Mouse (Mus musculus): ENCODE data around the gene 1700011L22Rik.

The 1700011L22Rik gene

DNA sequence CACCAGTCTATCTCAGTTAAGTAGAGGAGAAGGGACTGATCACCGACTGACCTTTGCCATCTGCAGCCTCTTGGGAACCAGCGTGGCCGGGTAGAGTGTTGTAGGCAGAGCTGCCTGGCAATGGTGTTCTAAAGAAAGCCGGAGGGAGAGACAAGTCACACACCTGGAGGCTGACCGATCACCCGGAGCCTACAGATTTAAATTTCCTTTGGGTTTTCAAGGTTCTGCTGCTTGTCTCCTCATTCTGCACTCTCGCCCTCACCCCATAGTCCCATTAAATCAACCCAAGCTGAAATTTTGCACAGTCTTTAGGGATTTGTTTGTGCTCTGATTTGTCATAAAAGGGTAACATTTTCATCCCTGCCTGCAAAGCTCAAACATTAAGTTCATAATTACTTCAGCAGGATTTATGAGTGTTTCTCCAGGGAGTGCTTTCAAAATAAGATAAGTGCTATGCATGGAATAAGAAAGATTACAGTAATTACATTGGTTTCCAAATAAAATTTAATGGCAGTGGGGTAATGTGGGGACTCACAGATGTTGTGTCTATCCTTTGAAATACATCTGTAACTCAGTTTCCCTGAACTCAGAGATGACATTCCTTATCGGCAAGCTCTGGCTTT is 19.0 kb downstream of the 1700011L22Rik start:
- DNase-seq = no peak

DNA sequence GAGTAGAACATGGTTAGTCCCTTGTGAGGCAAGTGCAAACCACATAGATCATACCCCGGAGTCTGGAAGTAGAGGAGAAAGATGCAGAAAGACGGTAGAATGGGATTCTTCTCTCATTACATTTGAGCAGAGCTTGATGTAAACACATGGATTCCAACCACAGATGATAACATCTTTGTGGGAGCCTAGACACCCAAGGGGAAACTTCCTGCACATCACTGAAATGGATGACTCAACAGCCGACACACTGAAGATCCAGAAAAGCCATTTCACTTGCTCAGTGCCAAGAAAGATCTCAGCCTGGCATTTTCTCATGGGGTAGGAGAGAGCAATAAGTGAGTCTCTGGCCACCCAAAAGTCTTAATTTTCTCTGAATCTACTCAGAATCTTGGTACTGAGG is 20.5 kb downstream of the 1700011L22Rik start:
- no peak for DNase-seq

DNA sequence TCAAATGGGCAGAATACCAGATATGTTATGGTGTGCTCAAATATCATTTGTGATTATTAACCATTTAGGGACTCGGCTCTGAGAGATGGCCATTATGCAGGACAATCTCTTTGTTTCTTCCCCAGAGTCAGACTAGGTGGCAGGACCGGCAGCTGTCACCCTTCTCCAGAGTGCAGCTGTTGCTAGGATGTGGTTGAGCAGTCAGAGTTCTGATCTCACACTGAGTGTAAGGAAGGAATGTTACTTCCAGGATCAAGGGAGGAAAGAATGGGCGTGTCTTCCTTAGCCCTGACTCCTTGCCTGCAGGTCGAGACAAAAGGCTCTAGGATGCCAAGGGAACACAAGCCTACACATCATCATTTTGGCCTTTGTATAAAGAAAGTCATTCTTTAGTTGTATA is 21.2 kb downstream of the 1700011L22Rik start:
- no peak for DNase-seq

DNA sequence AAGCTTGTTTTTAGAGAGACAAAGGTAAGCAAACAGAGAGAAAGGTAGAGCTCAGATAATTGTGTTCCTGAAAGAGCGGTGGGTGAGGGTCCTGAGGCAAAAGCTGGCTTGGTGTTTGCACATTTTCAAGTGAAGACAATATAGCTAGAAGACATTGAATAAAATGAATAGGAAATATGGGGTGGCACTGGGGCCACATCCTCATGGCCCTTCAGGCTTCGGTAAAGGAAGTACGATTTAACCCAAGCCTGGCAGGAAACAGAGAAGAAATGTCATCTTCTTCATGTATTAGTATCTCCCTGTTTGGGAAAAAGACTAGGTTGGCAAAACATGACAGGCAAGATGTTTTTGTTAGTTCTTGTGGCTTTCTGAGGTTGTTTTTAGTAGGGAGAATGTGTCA is 22.3 kb downstream of the 1700011L22Rik start:
- no peak for DNase-seq

DNA sequence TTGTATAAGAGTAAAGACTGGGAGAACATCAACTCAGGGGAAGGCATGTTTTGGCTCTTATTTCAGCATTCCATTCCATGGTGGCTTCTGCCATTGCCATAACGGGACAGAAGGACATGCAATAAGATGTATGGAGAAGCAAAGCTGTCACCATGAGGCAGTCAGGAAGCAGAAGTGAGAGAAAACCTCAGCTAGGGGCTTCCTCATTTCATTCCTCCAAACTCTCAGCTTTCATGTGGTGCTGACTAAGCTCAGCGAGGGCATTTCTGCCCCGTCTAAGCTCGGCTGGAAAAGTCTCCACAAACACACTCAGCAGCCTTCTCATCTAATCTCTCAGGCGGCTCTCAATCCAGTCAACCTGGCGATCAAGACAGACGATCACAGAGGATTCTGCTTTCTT is 22.8 kb downstream of the 1700011L22Rik start:
- no peak for DNase-seq

DNA sequence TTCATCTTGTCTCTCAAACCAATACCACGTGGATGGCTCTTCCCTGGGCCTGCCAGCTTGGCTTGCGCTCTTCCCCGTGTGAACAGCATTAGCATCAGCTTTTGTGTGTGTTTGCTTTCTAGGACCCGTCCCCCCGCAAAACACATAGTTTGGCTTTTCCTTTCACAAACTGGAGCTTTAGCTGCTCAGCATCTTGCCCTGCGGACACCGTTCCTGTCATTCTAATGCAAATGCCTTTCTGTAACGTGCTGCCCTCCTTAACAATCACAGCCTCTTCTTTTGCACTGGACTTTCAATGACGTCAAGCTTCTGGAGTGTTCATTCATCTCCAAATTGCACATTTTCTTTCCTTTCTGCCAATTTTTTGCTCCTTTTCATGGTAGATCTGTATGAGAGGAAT is 24.0 kb downstream of the 1700011L22Rik start:
- DNase-seq = no peak

DNA sequence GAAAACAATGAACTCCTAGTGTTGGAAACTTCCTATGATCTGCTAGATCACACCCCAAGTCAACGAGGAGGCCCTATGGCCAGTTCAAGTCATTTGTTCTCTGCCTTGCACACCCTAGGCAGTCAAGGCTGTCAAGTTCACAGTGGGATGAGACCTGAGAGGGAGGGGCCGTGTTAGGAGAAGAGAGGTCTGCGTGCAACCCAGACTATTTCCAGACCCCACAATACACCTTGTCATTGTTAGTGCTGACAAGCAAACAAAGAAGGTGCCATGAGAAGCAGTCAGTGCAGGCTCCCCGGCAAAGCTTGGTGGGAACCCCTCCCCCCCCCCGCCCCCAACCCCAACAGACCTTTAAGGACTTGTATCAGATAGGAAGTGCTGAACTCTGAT is 25.6 kb downstream of the 1700011L22Rik start:
- no peak for DNase-seq

DNA sequence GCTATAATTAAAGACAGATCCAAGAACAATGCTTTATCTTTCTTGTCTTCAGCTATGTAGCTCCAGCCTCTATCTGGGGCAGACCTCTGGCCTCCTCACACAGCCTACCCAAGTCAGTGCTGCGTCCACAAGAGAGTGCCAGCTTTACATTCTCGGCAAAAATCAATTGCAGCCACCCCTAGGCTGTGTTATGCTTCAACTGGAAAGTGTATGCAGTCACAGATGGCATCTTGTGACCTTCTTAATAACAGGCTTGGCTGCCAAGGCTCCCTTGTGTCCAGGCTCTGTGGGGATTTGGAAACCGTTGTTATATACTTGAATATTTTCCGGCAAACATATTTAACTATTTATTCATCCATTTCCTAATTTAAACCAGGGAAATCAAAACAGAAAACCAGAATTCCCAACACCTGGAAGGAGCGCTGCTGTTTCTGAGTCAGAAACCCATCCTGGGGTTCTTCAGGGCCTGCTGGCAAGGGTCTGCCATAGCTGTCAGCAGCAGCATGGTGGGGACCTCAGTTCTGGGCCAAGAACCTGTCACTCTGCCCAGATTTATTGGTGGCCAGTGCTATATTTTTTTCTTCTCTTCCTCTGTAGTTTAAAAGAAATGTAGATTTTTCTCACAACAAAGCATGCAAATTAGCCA is 26.1 kb downstream of the 1700011L22Rik start:
- DNase-seq = no peak

DNA sequence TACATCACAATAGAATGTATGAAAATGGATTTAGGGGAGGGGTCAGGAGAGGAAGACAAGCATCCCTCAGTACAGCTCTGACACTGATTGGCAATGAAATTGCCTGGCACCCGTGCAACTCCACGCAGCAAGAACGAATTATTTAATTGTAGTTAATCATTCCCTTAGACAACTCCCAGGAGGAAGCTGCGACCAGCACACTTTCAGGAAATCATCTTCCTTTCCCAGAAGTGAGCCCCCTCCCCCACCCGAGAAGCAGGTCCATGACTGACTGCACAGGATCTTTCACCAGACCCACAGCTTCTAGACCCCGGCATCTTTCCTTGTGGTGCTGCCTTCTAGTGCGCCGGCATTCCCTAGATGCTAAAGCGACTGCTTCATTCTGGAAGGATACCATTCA is 36.7 kb downstream of the 1700011L22Rik start:
- DNase-seq = no peak

DNA sequence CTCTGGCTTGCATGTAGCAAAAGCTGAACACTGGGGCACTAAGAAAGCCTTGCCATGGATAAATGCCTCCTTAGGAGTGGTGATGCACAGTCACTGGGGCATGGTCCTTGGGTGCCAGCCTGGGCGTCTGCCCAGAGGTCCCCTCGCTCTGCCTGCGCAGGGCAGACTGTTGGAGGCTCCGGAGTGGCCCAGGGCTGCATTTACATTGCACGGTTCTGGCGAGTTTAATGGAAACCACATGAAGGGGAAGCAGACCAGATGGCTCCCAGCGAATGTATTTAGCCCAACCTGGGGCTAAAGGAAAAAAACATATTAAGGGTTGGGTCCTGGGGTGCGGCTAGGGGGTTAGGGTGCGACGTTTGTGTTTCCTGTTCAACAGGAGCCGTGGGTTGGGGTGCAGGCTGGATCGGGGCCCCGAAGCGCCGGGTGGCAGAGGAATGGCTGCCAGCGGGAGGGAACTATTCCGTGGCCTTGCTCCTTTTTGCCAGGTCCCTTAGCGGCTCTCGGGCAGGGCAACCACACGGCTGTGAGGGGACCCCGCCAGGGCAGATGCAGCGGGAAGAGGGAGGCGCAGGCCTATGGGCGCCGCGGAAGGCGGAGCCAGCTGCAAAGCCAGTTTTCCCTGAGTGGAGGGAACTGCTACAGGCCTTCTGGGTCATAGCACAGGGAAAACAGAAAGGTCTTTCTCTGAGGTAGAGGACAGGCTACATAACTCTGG is 38.6 kb downstream of the 1700011L22Rik start:
- peak; percentile 12 to 55 for DNase-seq

DNA sequence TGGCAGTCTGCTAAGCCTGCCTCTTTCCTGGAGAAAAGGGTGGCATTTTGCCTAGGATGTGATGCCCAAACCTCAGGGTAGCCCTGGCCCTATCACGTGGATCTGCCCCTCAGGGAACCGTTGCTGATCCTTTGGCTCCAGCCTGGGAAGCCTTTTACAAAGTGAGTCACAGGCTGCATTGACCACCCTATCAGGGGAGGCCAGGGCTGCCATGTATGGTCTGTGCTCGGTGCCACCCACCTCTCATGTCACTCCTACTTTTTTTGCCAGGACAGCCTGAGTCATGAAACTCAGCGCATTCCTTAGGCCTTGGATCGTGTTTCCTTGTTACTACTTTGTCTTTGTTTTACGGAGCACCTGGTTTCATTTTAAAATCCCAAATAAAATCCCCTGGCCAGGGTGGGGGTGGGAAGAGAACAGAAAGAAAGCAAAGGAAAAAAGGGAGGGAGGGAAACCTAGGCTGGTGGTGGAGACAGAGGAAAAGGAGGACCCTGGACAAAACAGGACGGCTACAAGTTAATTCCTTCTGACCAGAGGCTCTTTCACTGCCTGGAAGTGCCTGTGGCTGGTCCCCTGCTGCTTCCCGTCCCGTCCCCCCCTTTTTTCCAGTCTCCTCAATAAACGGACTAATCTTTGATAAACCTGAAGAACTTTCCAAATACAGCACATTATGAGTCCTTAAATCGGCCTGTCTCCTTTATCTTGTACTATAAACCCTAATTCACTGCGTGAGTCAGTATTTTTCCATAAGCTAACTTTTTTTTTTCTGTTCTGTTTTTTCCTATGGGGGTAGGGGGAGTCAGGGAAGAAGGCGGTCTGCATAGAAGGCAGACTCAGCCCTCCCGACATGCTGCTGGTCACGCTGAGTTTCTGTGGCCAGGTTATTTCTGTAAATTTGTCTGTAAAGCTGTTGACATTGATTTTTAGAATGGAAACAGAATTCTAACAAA is 39.4 kb downstream of the 1700011L22Rik start:
- DNase-seq = peak; percentile 8 to 48

DNA sequence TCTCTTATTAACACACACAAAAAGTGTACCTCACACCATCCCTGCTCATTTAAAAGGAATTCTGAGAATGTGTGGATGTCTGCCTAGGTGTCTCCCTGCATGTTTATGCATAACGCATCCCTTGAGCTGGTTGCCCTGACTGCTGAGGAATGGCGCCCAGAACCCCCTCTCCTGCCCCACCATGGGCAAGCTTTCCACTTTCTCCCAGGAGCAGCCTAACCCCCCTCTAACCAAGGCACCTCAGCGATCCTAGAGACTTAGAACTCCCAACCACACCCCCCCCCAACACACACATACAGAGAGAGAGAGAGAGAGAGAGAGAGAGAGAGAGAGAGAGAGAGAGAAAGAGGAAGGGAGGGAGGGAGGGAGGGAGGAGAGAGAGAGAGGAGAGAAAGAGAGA is 40.2 kb downstream of the 1700011L22Rik start:
- no peak for DNase-seq

DNA sequence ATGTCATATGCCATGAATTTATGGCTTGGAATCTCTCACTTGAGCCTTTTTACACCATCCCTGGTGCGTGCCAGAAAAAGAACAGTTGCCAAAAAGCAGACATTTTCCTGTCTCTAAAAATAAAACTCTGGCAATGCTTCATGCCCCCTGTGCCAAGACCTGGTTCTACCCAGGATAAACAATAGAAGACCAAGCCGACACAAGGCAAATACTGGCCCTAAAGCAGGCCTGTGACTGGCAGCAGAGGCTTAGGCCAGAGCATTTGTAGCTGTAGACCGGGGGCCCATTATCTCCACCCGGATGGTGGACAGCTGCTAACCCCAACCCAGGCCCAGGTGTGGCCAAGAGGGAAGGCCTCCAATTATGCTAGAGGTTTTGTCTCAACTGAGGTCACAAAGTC is 41.5 kb downstream of the 1700011L22Rik start:
- peak in 1 of 2 experiments; percentile 43 for DNase-seq

DNA sequence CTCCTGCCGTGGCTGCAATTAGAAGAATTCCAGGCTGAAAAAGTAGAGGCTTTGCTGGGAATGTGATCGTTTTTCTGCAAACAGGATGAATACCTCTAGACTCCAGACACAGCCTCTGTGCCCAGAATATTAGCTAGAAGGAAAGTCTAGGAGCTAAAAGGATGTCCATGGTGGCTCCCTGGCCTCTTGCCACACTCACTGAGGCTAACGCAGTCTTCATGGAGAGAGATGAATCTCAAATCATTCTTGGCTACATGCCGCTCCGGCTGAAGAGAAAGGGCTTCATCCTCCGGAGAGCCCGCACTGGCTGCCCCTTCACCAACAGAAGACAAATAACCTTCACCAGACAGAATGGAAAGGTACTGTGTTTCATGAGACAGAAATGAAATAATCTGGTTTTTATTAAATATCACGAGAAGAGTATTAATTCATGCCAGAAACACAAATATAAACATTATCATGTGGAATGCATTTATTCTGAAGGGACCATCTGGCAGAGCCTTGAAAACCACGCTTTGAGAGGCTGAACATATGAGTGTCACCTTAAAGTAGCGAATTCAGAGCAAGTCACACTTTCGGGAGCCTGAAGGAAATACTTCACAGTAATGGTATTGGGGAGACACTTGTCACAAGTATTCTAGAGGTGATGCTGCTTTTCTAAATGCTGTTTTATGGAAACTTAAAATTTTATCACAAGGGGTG is 46.8 kb downstream of the 1700011L22Rik start:
- DNase-seq = peak in 1 of 2 experiments; percentile 12

DNA sequence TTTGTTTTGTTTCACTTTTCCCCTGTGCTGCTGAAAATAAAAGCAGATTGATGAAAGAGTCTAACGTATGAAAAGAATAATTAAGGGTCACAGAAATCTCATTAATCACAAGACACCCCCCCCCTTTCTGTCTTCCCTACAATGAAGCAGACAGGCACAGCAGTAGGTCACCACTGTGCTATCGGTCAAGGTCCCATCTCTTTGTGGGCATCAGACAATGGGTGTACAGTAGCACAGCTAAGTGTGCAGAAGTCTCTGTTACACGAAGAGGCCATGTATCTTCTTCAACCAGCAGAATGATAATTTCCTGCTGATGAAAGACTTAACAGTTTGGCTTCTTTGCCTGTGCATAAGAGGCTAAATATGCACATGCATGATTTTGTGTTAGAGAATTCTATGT is 49.7 kb downstream of the 1700011L22Rik start:
- DNase-seq = no peak

DNA sequence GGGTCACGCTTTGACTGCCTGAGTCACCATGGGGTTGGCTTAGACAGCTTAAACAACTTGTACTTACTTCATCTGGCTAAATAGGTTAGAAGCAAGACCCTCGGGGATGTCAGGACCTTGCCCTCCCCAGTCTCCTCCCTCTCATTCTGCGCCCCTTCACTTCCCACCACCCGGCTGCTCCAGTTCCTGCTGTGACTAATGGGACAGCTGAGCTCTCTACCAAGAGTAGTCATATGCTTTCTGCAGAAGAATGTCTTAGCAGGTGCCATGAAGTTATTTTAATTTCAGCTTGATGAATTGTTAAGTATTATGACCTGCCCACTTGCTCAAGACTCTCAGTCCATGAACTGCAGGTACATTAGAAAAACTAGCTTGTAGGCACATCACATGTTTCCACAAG is 51.9 kb downstream of the 1700011L22Rik start:
- DNase-seq = peak in 1 of 2 experiments; percentile 3

DNA sequence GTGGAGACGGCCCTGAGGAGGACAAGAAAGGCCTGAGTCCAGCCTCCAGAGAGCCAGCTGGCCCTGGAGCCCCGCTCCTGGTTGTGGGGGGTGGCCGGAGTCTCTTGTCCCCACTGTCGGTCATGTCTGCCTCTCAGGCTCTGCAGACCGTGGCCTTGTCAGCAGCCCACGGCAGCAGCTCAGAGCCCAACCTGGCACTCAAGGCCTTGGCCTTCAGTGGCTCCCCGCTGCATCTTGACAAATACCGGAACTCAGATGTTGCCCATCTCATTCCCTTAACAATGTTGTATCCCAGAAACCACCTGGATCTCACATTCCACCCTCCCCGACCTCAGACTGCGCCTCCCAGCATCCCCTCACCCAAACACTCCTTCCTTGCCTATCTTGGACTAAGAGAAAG is 58.3 kb downstream of the 1700011L22Rik start:
- DNase-seq = no peak

DNA sequence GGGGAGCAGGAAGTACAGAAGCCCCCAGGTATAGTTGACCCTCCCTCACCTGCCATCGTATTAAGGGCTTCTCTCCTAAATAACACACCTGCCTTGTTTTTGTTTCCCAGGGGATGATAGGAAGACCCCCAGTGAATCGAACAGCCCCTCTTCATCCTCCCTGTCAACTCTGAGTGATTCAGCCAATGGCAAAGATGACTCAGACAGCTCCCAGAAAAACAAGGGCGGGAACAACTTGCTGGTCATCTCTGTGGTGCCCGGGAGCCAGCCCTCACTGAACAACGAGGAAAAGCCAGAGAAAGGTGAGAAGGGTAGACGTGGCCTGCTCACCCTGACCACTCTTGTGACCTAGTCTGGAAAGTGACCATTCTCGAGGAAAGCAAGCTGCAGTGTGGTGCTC is 62.9 kb downstream of the 1700011L22Rik start:
- no peak for DNase-seq

DNA sequence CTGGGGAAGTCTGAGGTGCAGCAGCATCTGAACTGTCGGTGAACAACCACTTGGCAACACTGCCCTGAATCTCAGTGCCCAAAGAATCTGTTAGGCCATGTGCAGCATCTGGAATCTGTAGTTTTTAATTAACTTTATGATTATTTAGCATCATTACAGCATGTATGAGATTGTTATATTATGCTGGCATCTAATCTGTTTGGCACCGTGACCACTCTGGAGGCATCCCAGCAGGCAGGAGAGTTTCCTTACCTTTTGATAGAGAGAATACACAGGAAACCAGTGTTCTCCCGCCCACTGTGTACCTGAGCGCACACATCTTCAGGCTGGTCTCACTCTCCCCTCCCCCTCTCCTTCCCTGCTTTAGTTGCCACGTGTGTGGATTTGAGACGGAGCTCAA is 68.7 kb downstream of the 1700011L22Rik start:
- DNase-seq = peak in 1 of 2 experiments; percentile 12

DNA sequence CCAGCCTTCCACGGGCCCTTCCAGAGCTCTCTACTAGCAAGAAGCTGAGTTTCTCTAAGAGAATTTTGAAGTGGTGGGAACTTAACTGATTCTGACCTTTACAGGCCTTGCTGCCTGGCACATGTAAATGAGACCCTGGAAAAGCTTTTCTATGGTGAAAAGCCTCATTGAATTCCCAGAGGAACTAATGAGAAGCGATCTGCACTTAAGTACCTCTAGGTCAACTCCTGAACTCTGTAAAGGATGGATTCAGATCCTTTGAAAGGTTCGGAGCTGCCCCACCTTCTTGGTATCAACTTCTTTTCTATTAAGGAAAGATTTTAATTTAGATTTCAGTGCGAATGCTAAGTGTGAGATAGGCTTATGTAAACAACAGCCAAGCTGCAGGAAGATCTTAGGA is 72.4 kb downstream of the 1700011L22Rik start:
- DNase-seq = no peak

DNA sequence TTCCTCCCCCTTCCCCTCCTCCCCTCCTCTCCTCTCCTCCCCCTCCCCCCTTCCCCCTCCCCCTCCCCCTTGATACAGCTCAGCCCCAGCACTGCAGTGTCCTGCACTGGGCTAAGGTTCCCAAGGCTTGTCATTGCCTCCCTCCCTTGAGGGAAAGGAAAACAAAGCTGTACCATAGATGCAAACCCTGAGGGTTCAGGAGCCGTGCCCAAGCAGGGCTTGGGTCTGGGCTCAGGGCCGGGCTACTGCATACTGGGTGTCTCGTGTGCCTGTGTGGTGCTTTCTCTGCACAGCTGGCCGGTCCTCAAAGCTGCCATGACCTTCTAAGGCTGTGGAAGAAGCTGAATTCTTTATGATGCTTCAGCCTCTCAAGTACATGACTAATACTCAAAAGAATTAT is 74.8 kb downstream of the 1700011L22Rik start:
- no peak for DNase-seq

DNA sequence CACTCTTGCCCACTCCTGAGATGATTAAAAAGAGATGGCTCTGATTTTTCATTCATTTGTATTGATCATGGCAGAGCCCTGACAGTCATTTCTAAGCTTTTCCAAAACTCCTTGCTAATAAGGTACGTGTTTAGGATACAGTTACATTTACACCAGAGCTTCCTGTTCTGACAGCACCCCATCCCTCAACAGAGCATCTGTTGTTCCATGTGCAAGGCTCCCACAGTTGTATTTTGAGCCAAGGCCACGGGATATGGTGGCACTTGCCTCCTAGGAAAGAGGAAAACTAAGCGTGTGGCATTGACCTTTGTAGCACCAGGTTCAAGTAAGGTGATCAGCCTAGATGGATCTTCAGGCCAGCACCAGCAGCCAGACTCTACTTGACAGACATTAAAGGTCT is 83.1 kb downstream of the 1700011L22Rik start:
- DNase-seq = peak in 1 of 2 experiments; percentile 10
